ENCODE assay signal across 9 mouse cellular contexts in genomic region chr5:115693271-115693670, GRCm38 (mm10).
"Had no signal": no experiment of that assay in that cellular context is flagged by ENCODE, and none has a peak within 500 bp of the region (broad histone marks: within the 10 kb centered on the region; RNA-seq: fewer than 3 reads in every experiment).

No protein-coding gene starts in this region.

- H3K4me1 ChIP-seq: limb, embryonic 15.5 days had no signal

- H3K36me3 ChIP-seq: limb, embryonic 15.5 days; midbrain, embryonic 13.5 days; neural tube, embryonic 12.5 days had no signal

- H3K27me3 ChIP-seq: limb, embryonic 15.5 days; midbrain, embryonic 13.5 days; neural tube, embryonic 12.5 days had no signal

- H3K4me3 ChIP-seq: limb, embryonic 15.5 days; midbrain, embryonic 13.5 days; neural tube, embryonic 12.5 days had no signal

- H3K9me3 ChIP-seq: limb, embryonic 15.5 days; midbrain, embryonic 13.5 days; neural tube, embryonic 12.5 days had no signal

- DNase-seq: kidney, adult 9 months; kidney, postnatal 36 days; lung, adult 18-20 months; lung, postnatal 36 days had no signal

- H3K27ac ChIP-seq: kidney, postnatal 0 days; limb, embryonic 15.5 days; liver, embryonic 14.5 days; midbrain, embryonic 13.5 days; neural tube, embryonic 12.5 days had no signal

- ATAC-seq: midbrain, embryonic 13.5 days had no signal
